Mouse (Mus musculus) central nervous system, embryonic 18 days (tissue): Measurements from ENCODE around the gene Clec2g. TPM values are rescaled to one million over a fixed set of nuclear protein-coding genes. Genes with fewer than 3 reads are reported as not detected.

Source experiments
- polyA plus RNA-seq: library from polyadenylated mRNA; depleted of rRNA; stranded (reverse); fragments of >200 nt; gene quantifications from 2 replicates; pipeline ENCODE4 v1.2.3, GENCODE M21; 2012; rRNA removed

Clec2g gene
- polyA plus RNA-seq, result not detected in 2 replicates

GRCm38 (mm10) chr6:128934081-128934480, at the start of gene Clec2g:
TSS of gene Clec2g (plus strand) at chr6:128934381.

GRCm38 (mm10) chr6:128887091-128887790, 46.9 kb upstream of the Clec2g start, which contains the start of gene Clec2i:
TSS of gene Clec2i (plus strand) at chr6:128887588.

GRCm38 (mm10) chr6:128890948-128891355, 43.2 kb upstream of the Clec2g start, which contains the start of gene BC035044:
TSS of gene BC035044 (minus strand) at chr6:128891126.

Other genes with a start within 250 kb of the Clec2g start
- 0.63 and 0.80 TPM in 2 replicates for gene Klrb1, start 211.3 kb upstream of the Clec2g start, polyA plus RNA-seq
- 0.05 TPM in 1 of 2 replicates, not detected in the other for gene Klrb1c, start 145.2 kb upstream of the Clec2g start, polyA plus RNA-seq
- not detected in 2 replicates for gene Gm44511, start 108.1 kb upstream of the Clec2g start, polyA plus RNA-seq
- not detected in 2 replicates for gene Klrb1b, start 108.0 kb upstream of the Clec2g start, polyA plus RNA-seq
- gene Clec2i, start 46.8 kb upstream of the Clec2g start, polyA plus RNA-seq, result not detected in 2 replicates
- gene BC035044, start 43.3 kb upstream of the Clec2g start, polyA plus RNA-seq, result 0.32 and 0.48 TPM in 2 replicates
- gene Klrb1f, start 111.5 kb downstream of the Clec2g start, polyA plus RNA-seq, result 0.44 and 0.62 TPM in 2 replicates
- gene Clec2e, start 166.5 kb downstream of the Clec2g start, polyA plus RNA-seq, result 0.04 TPM in 1 of 2 replicates, not detected in the other
- 5.4 and 8.6 TPM in 2 replicates for gene Clec2d, start 246.2 kb downstream of the Clec2g start, polyA plus RNA-seq